Mouse (Mus musculus) intestine, postnatal 0 days (tissue): ENCODE measurements around the gene Dnajc9. TPM values are rescaled to one million over a fixed set of nuclear protein-coding genes. Genes with fewer than 3 reads are reported as not detected.

Experiments
- ATAC-seq: fragments of 200-750 bp; cut with Nextera tagmentation; 2 replicates; pipeline ENCODE4 v1.8.0; 2017; ENCODE audit warnings: mild to moderate bottlenecking, moderate TSS enrichment, moderate library complexity
- H3K27ac ChIP-seq: fragments of 300-500 bp; sonication (generic); 2 replicates; pipeline ENCODE4 v1.5.1; 2014; ENCODE audit warnings: mild to moderate bottlenecking, low read depth, low read length, moderate library complexity
- H3K27me3 ChIP-seq: fragments of 300-500 bp; sonication (generic); replicated peaks from 2 replicates; pipeline ENCODE4 v1.6.1; 2014; ENCODE audit warnings: low read length, mixed read lengths; ENCODE audit not compliant: control insufficient read depth, insufficient read depth
- H3K36me3 ChIP-seq: fragments of 300-500 bp; sonication (generic); 2 replicates; pipeline ENCODE4 v1.6.1; 2014; ENCODE audit warnings: mild to moderate bottlenecking, moderate library complexity; ENCODE audit not compliant: control insufficient read depth, insufficient read depth
- H3K4me1 ChIP-seq: fragments of 300-500 bp; sonication (generic); replicated peaks from 2 replicates; pipeline ENCODE4 v1.6.1; 2014; ENCODE audit warnings: antibody characterized with exemption, low read length, mixed read lengths; ENCODE audit not compliant: control insufficient read depth, insufficient read depth
- H3K4me2 ChIP-seq: fragments of 300-500 bp; sonication (generic); replicated peaks from 2 replicates; pipeline ENCODE4 v1.6.1; 2014; ENCODE audit warnings: low read depth, mild to moderate bottlenecking, moderate library complexity
- H3K4me3 ChIP-seq: fragments of 300-500 bp; sonication (generic); 2 replicates; pipeline ENCODE4 v1.5.1; 2014; ENCODE audit warnings: low read depth, low read length
- H3K9ac ChIP-seq: fragments of 300-500 bp; sonication (generic); 2 replicates; pipeline ENCODE4 v1.6.1; 2014; ENCODE audit warnings: mild to moderate bottlenecking, low read depth, low read length
- H3K9me3 ChIP-seq: fragments of 300-500 bp; sonication (generic); 2 replicates; pipeline ENCODE4 v1.6.1; 2016; ENCODE audit warnings: mixed run types; ENCODE audit not compliant: control insufficient read depth
- CTCF ChIP-seq: sonication (generic); IDR thresholded peaks from 2 replicates; pipeline ENCODE4 v1.5.1; 2016; ENCODE audit warnings: low read depth, mild to moderate bottlenecking, control low read depth, antibody characterized with exemption, moderate library complexity
- WGBS: fragments of 180-500 bp; shearing (Covaris S2); extraction: QIAGEN DNeasy Blood & Tissue Kit; methylation state at CpG from one replicate; pipeline ENCODE4 v1.1.7; 2014; 5-methylcytosine and 5-hydroxymethylcytosine counted together
- polyA plus RNA-seq: library from polyadenylated mRNA; unstranded; fragments of >200 nt; fragmentation: Nextera tagmentation; extraction: Ambion mirVana; gene quantifications from 2 replicates; pipeline ENCODE4 v1.2.1, GENCODE M21; 2015

Gene Dnajc9
- polyA plus RNA-seq, 1 experiment from 2014 or later, result 41.5 TPM

GRCm38 (mm10) chr14:20340866-20341265 lies 47.8 kb downstream of the Dnajc9 start:
- Histone ChIP-seq H3K4me3 (no peak overlapping the region), H3K4me2 (no peak overlapping the region), H3K9ac (no peak overlapping the region), H3K36me3 (peaks cover 45% of the 10 kb centered on the region), H3K27me3 (no peaks in the 10 kb centered on the region), H3K9me3 (no peaks in the 10 kb centered on the region), H3K27ac (no peak overlapping the region), H3K4me1 (no peaks in the 10 kb centered on the region)
- TF ChIP-seq CTCF, result no peak
- 66% methylated on average over 7 of the region's 7 CpGs for WGBS
- ATAC-seq, result no peak

GRCm38 (mm10) chr14:20340149-20340548 lies 48.6 kb downstream of the Dnajc9 start:
- peak; percentile 62 for TF ChIP-seq CTCF
- Histone ChIP-seq H3K27me3 (no peaks in the 10 kb centered on the region), H3K4me3 (no peak overlapping the region), H3K4me1 (no peaks in the 10 kb centered on the region), H3K9ac (no peak overlapping the region), H3K36me3 (peaks cover 49% of the 10 kb centered on the region), H3K4me2 (no peak overlapping the region), H3K27ac (no peak overlapping the region), H3K9me3 (no peaks in the 10 kb centered on the region)
- 83% methylated on average over 8 of the region's 8 CpGs for WGBS
- peak; percentile 33; the same call in 1 of the 2 replicates for ATAC-seq

GRCm38 (mm10) chr14:20339415-20339814 lies 49.3 kb downstream of the Dnajc9 start:
- Histone ChIP-seq H3K27me3 (no peaks in the 10 kb centered on the region), H3K27ac (no peak overlapping the region), H3K4me2 (no peak overlapping the region), H3K4me3 (no peak overlapping the region), H3K36me3 (peaks cover 50% of the 10 kb centered on the region), H3K4me1 (no peaks in the 10 kb centered on the region), H3K9me3 (no peaks in the 10 kb centered on the region), H3K9ac (no peak overlapping the region)
- no peak for ATAC-seq
- WGBS, result 96% methylated on average over 5 of the region's 5 CpGs
- no peak for TF ChIP-seq CTCF

Other genes starting within 250 kb of the Dnajc9 start
- 10.0 and 10.9 TPM in 2 replicates for gene Kcnk5, start 207.1 kb downstream of the Dnajc9 start, polyA plus RNA-seq
- 0.68 and 1.1 TPM in 2 replicates for gene Kcnk16, start 119.7 kb downstream of the Dnajc9 start, polyA plus RNA-seq
- gene Nudt13, start 94.2 kb downstream of the Dnajc9 start, polyA plus RNA-seq, result 7.4 and 10.5 TPM in 2 replicates
- gene Ecd, start 40.8 kb downstream of the Dnajc9 start, polyA plus RNA-seq, result 13.5 and 15.5 TPM in 2 replicates
- 12.8 and 13.2 TPM in 2 replicates for gene Fam149b, start 40.7 kb downstream of the Dnajc9 start, polyA plus RNA-seq
- 78.3 and 80.4 TPM in 2 replicates for gene Mrps16, start 4.7 kb upstream of the Dnajc9 start, polyA plus RNA-seq
- gene Cfap70, start 63.3 kb upstream of the Dnajc9 start, polyA plus RNA-seq, result not detected in 2 replicates
- 33.6 and 37.8 TPM in 2 replicates for gene Anxa7, start 91.2 kb upstream of the Dnajc9 start, polyA plus RNA-seq
- 0.21 and 0.26 TPM in 2 replicates for gene Mss51, start 108.0 kb upstream of the Dnajc9 start, polyA plus RNA-seq
- 24.2 and 24.4 TPM in 2 replicates for gene Ppp3cb, start 157.7 kb upstream of the Dnajc9 start, polyA plus RNA-seq